Mouse (Mus musculus) lung, embryonic 15.5 days (tissue): Measurements from ENCODE around the gene Swi5. TPM values are rescaled to one million over a fixed set of nuclear protein-coding genes. Genes with fewer than 3 reads are reported as not detected.

Source experiments
- ATAC-seq: fragments of 200-750 bp; cut with Nextera tagmentation; 2 replicates; pipeline ENCODE4 v1.8.0; 2017; ENCODE audit warnings: moderate number of reproducible peaks, borderline replicate concordance; ENCODE audit not compliant: low FRiP score, low TSS enrichment; ENCODE audit errors: extremely low read depth
- H3K27ac ChIP-seq: fragments of 300-500 bp; sonication (generic); 2 replicates; pipeline ENCODE4 v1.5.1; 2015; ENCODE audit warnings: moderate library complexity, mild to moderate bottlenecking, inconsistent platforms
- H3K27me3 ChIP-seq: fragments of 300-500 bp; sonication (generic); 2 replicates; pipeline ENCODE4 v1.6.1; 2015; ENCODE audit warnings: inconsistent platforms
- H3K36me3 ChIP-seq: fragments of 300-500 bp; sonication (generic); 2 replicates; pipeline ENCODE4 v1.6.1; 2015; ENCODE audit warnings: inconsistent platforms
- H3K4me1 ChIP-seq: fragments of 300-500 bp; sonication (generic); 2 replicates; pipeline ENCODE4 v1.6.1; 2015; ENCODE audit warnings: inconsistent platforms
- H3K4me2 ChIP-seq: fragments of 300-500 bp; sonication (generic); 2 replicates; pipeline ENCODE4 v1.6.1; 2015; ENCODE audit warnings: inconsistent platforms, mild to moderate bottlenecking, moderate library complexity
- H3K4me3 ChIP-seq: fragments of 300-500 bp; sonication (generic); 2 replicates; pipeline ENCODE4 v1.5.1; 2015; ENCODE audit warnings: mild to moderate bottlenecking, inconsistent platforms
- H3K9ac ChIP-seq: fragments of 300-500 bp; sonication (generic); 2 replicates; pipeline ENCODE4 v1.6.1; 2015; ENCODE audit warnings: inconsistent platforms
- H3K9me3 ChIP-seq: fragments of 300-500 bp; sonication (generic); 2 replicates; pipeline ENCODE4 v1.6.1; 2016; ENCODE audit warnings: inconsistent platforms
- WGBS: fragments of 180-500 bp; shearing (Covaris S2); methylation state at CpG from one replicate; pipeline ENCODE4 v1.1.7; 2015; 5-methylcytosine and 5-hydroxymethylcytosine counted together
- microRNA-seq: library from miRNA; unstranded; fragments of <30 nt; microRNA quantifications from one replicate; pipeline ENCODE4, GENCODE M21; 2016
- polyA plus RNA-seq: library from polyadenylated mRNA; unstranded; fragments of >200 nt; fragmentation: Nextera tagmentation; extraction: Ambion mirVana; gene quantifications from 2 replicates; pipeline ENCODE4 v1.2.1, GENCODE M21; 2015

The Swi5 gene
- polyA plus RNA-seq, 1 experiment from 2014 or later = 405 TPM

- 20% methylated on average over 7 of the region's 7 CpGs for WGBS
- Histone ChIP-seq H3K27me3 (no peaks in the 10 kb centered on the region), H3K4me2 (peak overlapping the region; percentile 71), H3K9me3 (no peaks in the 10 kb centered on the region), H3K4me3 (peak overlapping the region; percentile 73), H3K9ac (peak overlapping the region; percentile 54), H3K4me1 (peaks cover 23% of the 10 kb centered on the region), H3K36me3 (peaks cover 45% of the 10 kb centered on the region), H3K27ac (peak overlapping the region; percentile 89)
- no peak for ATAC-seq
Measured at GRCm38 (mm10) chr2:32235433-32235832, 52.4 kb downstream of the Swi5 start.

Small RNA genes within 50 kb of the gene (microRNA-seq; reads per million reads assigned to microRNA genes)
- gene Gm23363 = 4.1 reads per million, percentile 18 among the genes with 10 or more reads in this experiment
- gene Mir199b = 1,178 reads per million, percentile 77 among the genes with 10 or more reads in this experiment

Other genes starting within 250 kb of the Swi5 start
- gene Fam78a, start 203.2 kb downstream of the Swi5 start, polyA plus RNA-seq = 4.6 and 5.8 TPM in 2 replicates
- gene Plpp7, start 192.5 kb downstream of the Swi5 start, polyA plus RNA-seq = 3.9 and 4.2 TPM in 2 replicates
- 49.5 and 51.7 TPM in 2 replicates for gene Prrc2b, start 137.0 kb downstream of the Swi5 start, polyA plus RNA-seq
- 19.4 and 24.4 TPM in 2 replicates for gene Pomt1, start 51.5 kb downstream of the Swi5 start, polyA plus RNA-seq
- 66.6 and 69.9 TPM in 2 replicates for gene Uck1, start 27.9 kb downstream of the Swi5 start, polyA plus RNA-seq
- gene Golga2, start 691 bp downstream of the Swi5 start, polyA plus RNA-seq = 22.8 and 24.3 TPM in 2 replicates
- 47.0 and 47.7 TPM in 2 replicates for gene Ciz1, start 64.3 kb upstream of the Swi5 start, polyA plus RNA-seq
- 7.0 and 7.6 TPM in 2 replicates for gene Dnm1, start 65.3 kb upstream of the Swi5 start, polyA plus RNA-seq
- gene 1110008P14Rik, start 93.9 kb upstream of the Swi5 start, polyA plus RNA-seq = 32.3 and 33.5 TPM in 2 replicates
- 2.2 TPM in 2 replicates for gene Lcn2, start 100.2 kb upstream of the Swi5 start, polyA plus RNA-seq
- 22.6 and 25.4 TPM in 2 replicates for gene Ptges2, start 107.8 kb upstream of the Swi5 start, polyA plus RNA-seq
- 6.6 and 7.1 TPM in 2 replicates for gene Naif1, start 162.4 kb upstream of the Swi5 start, polyA plus RNA-seq
- gene Slc25a25, start 163.4 kb upstream of the Swi5 start, polyA plus RNA-seq = 19.6 and 21.5 TPM in 2 replicates
- 12.3 and 12.6 TPM in 2 replicates for gene Fam102a, start 247.3 kb upstream of the Swi5 start, polyA plus RNA-seq